Mouse (Mus musculus) MEL (cell line): ENCODE measurements around the gene Brf1.

Experiments
- CTCF ChIP-seq, 3 experiments: IDR thresholded peaks in 2 of 3; conservative IDR thresholded peaks in 1 of 3; 2 replicates each; pipeline ENCODE4 v1.5.1; 2011 to 2012; ENCODE audit warnings: low read length in 3 of 3, low read depth in 2 of 3, mild to moderate bottlenecking in 2 of 3, improper control_type of control experiment in 1 of 3, inconsistent platforms in 1 of 3, mixed read lengths in 1 of 3, moderate library complexity in 1 of 3; ENCODE audit not compliant: control insufficient read depth in 1 of 3, insufficient read depth in 1 of 3, poor library complexity in 1 of 3, severe bottlenecking in 1 of 3
- POLR2A ChIP-seq, 2 experiments: IDR thresholded peaks; 2 replicates each; pipeline ENCODE4 v1.6.1; 2011 to 2012; ENCODE audit warnings: low read length in 2 of 2, mild to moderate bottlenecking in 2 of 2, control low read depth in 1 of 2, improper control_type of control experiment in 1 of 2, low read depth in 1 of 2, moderate library complexity in 1 of 2; ENCODE audit not compliant: control insufficient read depth in 1 of 2, insufficient read depth in 1 of 2, poor library complexity in 1 of 2
- SMC3 ChIP-seq: IDR thresholded peaks from 2 replicates; pipeline ENCODE4 v1.6.1; 2011; ENCODE audit warnings: low read depth, low read length, improper control_type of control experiment
- TAL1 ChIP-seq: IDR thresholded peaks from 2 replicates; pipeline ENCODE4 v1.6.1; 2012; ENCODE audit warnings: mild to moderate bottlenecking, inconsistent platforms, low read length, moderate library complexity, mixed read lengths
- TBP ChIP-seq: IDR thresholded peaks from 2 replicates; pipeline ENCODE4 v1.8.0; 2011; ENCODE audit warnings: low read depth, low read length, improper control_type of control experiment
- USF1 ChIP-seq: IDR thresholded peaks from 2 replicates; pipeline ENCODE4 v1.6.1; 2014; ENCODE audit warnings: low read depth, mild to moderate bottlenecking, inconsistent platforms, low read length, improper control_type of control experiment, moderate library complexity
- ZC3H11A ChIP-seq: IDR thresholded peaks from 2 replicates; pipeline ENCODE4 v1.6.1; 2012; ENCODE audit warnings: low read depth, mild to moderate bottlenecking, inconsistent platforms, low read length, improper control_type of control experiment

- TF ChIP-seq ZC3H11A (no peak), TBP (no peak), POLR2A (IDR thresholded peaks at IDR 0.05; ENCODE audit: control insufficient read depth in 1 of 2, insufficient read depth in 1 of 2, low read depth in 1 of 2, low read length in 2 of 2, poor library complexity in 1 of 2) (no peak), SMC3 (no peak), USF1 (no peak), CTCF (IDR thresholded peaks at IDR 0.05 in 2 of 3, conservative IDR thresholded peaks at IDR 0.05 in 1 of 3; ENCODE audit: control insufficient read depth in 1 of 3, insufficient read depth in 1 of 3, low read depth in 2 of 3, low read length in 3 of 3, poor library complexity in 1 of 3, severe bottlenecking in 1 of 3) (no peak), TAL1 (no peak)
These were observed 87.4 kb downstream of the Brf1 start for GRCm38 (mm10) chr12:112912951-112913745.
